Mouse (Mus musculus) intestine, embryonic 16.5 days (tissue): Measurements from ENCODE around the gene Gm43951. TPM values are rescaled to one million over a fixed set of nuclear protein-coding genes. Genes with fewer than 3 reads are reported as not detected.

Source experiments
- ATAC-seq: fragments of 200-750 bp; cut with Nextera tagmentation; 2 replicates; pipeline ENCODE4 v1.8.0; 2017; ENCODE audit warnings: moderate TSS enrichment, moderate library complexity
- H3K27ac ChIP-seq: fragments of 300-500 bp; sonication (generic); 2 replicates; pipeline ENCODE4 v1.5.1; 2014; ENCODE audit warnings: mild to moderate bottlenecking, low read length
- H3K27me3 ChIP-seq: fragments of 300-500 bp; sonication (generic); replicated peaks from 2 replicates; pipeline ENCODE4 v1.6.1; 2014; ENCODE audit warnings: low read length, control low read depth, mixed read lengths; ENCODE audit not compliant: control insufficient read depth, insufficient read depth
- H3K36me3 ChIP-seq: fragments of 300-500 bp; sonication (generic); 2 replicates; pipeline ENCODE4 v1.6.1; 2014; ENCODE audit warnings: low read length, control low read depth; ENCODE audit not compliant: control insufficient read depth, insufficient read depth
- H3K4me1 ChIP-seq: fragments of 300-500 bp; sonication (generic); 2 replicates; pipeline ENCODE4 v1.6.1; 2014; ENCODE audit warnings: low read length, control low read depth, mixed read lengths; ENCODE audit not compliant: control insufficient read depth, insufficient read depth
- H3K4me2 ChIP-seq: fragments of 300-500 bp; sonication (generic); 2 replicates; pipeline ENCODE4 v1.6.1; 2014; ENCODE audit warnings: low read depth, low read length, control low read depth
- H3K4me3 ChIP-seq: fragments of 300-500 bp; sonication (generic); 2 replicates; pipeline ENCODE4 v1.5.1; 2014; ENCODE audit warnings: mild to moderate bottlenecking, low read length
- H3K9ac ChIP-seq: fragments of 300-500 bp; sonication (generic); 2 replicates; pipeline ENCODE4 v1.6.1; 2014; ENCODE audit warnings: low read depth, low read length
- H3K9me3 ChIP-seq: fragments of 300-500 bp; sonication (generic); 2 replicates; pipeline ENCODE4 v1.6.1; 2016; ENCODE audit warnings: low read length, control low read depth; ENCODE audit not compliant: control insufficient read depth
- WGBS: fragments of 180-500 bp; shearing (Covaris S2); extraction: QIAGEN DNeasy Blood & Tissue Kit; methylation state at CpG from one replicate; pipeline ENCODE4 v1.1.7; 2014; 5-methylcytosine and 5-hydroxymethylcytosine counted together
- polyA plus RNA-seq: library from polyadenylated mRNA; unstranded; fragments of >200 nt; fragmentation: Nextera tagmentation; extraction: Ambion mirVana; gene quantifications from 2 replicates; pipeline ENCODE4 v1.2.1, GENCODE M21; 2015

The Gm43951 gene
- 0.06 and 0.16 TPM in 2 replicates for polyA plus RNA-seq

DNA sequence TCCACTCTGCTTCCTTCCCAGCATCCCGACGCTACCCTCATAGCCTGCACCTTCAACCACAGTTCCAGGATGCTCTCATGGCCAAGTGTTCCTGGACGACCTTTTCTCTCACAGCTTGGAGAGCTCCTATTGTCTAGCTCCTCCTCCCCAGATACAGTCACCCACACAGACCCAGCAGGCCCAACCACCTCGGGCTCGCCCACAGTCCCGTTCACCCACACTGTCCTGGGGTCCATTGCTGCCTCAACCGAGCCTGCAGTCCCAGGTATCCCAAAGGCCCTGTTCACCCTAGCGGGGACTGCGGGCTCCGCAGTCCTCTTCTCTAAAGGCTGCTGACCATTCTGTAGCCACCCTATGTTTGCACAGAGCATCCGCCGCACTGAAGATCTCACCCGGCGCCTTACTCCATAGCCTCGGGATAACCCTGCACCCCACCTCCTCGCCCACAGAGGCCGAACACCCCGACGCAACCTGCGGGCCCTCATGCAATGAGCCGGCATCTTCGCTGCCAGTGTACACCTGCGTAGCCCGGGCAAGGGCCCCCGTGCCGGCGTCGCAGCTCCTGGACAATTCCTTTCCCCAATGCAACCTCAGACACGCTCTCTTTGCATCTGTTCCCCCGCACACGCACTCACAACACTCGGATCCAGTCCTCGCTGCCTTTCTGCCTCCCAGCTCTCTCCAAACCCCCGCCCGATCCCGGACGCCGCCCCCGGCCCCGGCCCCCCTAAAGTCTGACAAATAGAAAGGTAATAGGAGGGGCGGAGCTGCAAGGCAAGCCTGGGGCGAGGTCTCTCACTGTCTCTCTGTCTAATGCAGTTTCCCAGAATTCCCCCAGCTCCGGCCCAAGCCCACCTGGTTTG lies at the start of gene Gm43951:
Gm43951 (minus strand) TSS at position 500 of the 863 bp plus-strand sequence.
- H3K9ac ChIP-seq: peak within 1 kb of the TSS; percentile 78
- peak within 1 kb of the TSS; percentile 93 for H3K4me2 ChIP-seq
- H3K27ac ChIP-seq: peak within 1 kb of the TSS; percentile 71
- no peaks in the 10 kb centered on the region for H3K27me3 ChIP-seq
- H3K4me3 ChIP-seq: peak within 1 kb of the TSS; percentile 89
- peaks cover 6% of the 10 kb centered on the region; the same call in 1 of the 2 replicates for H3K36me3 ChIP-seq
- H3K9me3 ChIP-seq: no peaks in the 10 kb centered on the region
- WGBS: under 1% methylated on average over 43 of the region's 43 CpGs
- peaks cover 12% of the 10 kb centered on the region for H3K4me1 ChIP-seq
- ATAC-seq: peak; percentile 39

DNA sequence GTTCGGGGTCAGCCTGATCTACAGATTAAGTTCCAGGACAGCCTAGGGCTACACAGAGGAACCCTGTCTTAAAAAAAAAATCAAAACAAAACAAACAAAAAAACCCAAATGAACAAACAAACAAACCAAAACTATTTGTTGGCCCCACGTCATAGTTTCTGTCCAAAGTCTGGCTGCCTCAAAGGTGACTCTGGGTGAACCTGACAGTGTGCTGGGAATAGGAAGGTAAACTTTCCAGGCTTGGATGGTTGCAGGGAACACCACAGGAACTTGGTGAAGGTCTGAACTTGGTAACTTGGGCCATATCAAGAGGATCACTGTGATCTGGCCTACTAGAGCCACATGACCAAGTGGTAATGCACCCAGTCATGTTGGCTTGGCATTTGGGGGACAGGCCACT lies 49.8 kb upstream of the Gm43951 start:
- no peak overlapping the region for H3K9ac ChIP-seq
- no peaks in the 10 kb centered on the region for H3K9me3 ChIP-seq
- no peak overlapping the region for H3K27ac ChIP-seq
- no peak overlapping the region for H3K4me2 ChIP-seq
- H3K27me3 ChIP-seq: no peaks in the 10 kb centered on the region
- no peak overlapping the region for H3K4me3 ChIP-seq
- 76% methylated on average over 2 of the region's 2 CpGs for WGBS
- ATAC-seq: no peak
- no peaks in the 10 kb centered on the region for H3K4me1 ChIP-seq
- no peaks in the 10 kb centered on the region for H3K36me3 ChIP-seq

DNA sequence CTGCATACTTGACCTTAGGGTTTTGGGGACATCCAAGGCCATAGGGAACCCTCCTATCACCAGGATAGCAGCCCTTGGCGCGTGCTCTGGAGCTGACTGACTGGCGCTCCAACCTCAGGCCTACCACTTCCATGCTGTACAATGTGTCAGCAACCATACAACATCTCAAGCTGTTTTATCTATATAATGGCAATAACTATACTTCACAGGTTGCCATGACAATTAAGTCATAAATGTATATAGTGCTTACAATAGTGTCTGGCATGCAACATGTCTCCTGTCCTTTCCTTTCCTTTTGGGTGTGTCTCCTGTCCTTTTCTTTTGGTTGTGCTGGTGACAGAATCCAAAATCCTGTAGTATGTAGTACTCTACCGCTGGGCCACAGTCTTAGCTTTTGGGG lies 49.0 kb upstream of the Gm43951 start:
- Histone ChIP-seq H3K4me2 (no peak overlapping the region), H3K9me3 (no peaks in the 10 kb centered on the region), H3K4me3 (no peak overlapping the region), H3K27me3 (no peaks in the 10 kb centered on the region), H3K9ac (no peak overlapping the region), H3K4me1 (no peaks in the 10 kb centered on the region), H3K36me3 (no peaks in the 10 kb centered on the region), H3K27ac (no peak overlapping the region)
- peak; percentile 77 for ATAC-seq
- 88% methylated on average over 4 of the region's 4 CpGs for WGBS

DNA sequence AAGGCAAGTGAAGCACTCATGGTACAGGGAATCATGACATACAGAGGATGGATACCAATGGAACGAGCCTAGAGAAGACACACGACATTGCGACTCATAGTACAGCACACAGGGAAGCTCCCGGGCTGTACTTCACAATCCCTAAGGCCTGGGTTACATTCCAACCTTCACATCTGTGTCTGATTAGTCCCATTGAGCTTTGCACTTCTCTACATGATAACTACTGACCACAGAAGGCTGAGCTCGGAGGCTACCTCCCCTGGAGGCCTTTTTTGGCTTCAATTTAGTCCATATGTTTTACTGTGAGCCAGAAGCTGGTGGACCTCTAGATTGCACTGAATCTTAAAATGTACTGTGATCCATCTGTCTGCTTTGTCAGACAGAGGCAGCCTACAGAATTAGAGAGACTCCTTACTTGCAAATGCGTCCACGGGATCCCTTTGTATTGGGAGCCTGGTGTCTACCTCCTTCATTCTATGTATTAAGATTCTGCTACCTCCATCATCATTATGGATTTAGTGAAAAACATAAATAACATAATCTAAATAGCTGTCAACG lies 38.6 kb upstream of the Gm43951 start:
- H3K36me3 ChIP-seq: no peaks in the 10 kb centered on the region
- no peak overlapping the region for H3K27ac ChIP-seq
- no peak for ATAC-seq
- H3K9me3 ChIP-seq: no peaks in the 10 kb centered on the region
- H3K27me3 ChIP-seq: no peaks in the 10 kb centered on the region
- H3K4me3 ChIP-seq: no peak overlapping the region
- H3K9ac ChIP-seq: no peak overlapping the region
- H3K4me1 ChIP-seq: no peaks in the 10 kb centered on the region
- no peak overlapping the region for H3K4me2 ChIP-seq
- 87% methylated on average over 8 of the region's 8 CpGs for WGBS

DNA sequence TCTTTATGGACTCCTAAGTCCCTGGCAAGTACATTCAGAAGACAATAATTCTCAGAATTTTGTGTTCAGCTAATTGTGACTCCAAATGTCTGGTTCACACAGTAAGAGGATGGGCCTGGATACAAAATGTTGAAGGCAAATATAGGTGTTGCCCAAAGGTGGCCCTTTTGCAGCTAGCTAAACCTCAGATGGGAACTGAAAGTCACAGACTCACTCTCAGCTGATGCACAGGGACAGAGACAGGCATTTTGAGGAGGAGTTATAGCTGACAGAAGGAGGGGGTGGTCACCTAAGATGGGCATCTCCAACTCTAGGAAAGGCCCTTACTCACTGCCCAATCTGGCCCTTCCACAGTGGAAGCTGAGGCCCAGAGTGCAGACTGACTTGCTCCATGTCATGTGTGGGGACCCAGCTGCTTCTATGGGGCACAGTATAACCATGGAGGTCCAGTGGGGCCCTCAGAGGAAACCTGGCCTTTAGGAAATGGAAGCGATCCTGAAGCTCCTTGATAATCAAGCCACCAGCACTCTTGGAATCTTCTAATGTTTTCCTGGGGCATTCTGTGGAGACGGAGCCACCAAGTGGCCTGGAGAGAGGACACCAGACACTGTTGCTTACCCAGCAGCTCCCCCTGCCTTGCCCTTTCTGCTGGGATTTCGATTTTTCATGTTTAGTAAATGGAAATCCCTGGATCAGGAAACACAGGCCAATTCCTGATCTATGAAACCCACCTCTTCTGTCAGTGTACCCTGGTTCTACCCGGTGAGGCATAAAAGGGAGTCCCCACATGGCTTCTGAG lies 33.6 kb upstream of the Gm43951 start:
- no peaks in the 10 kb centered on the region for H3K36me3 ChIP-seq
- WGBS: 63% methylated on average over 4 of the region's 4 CpGs

DNA sequence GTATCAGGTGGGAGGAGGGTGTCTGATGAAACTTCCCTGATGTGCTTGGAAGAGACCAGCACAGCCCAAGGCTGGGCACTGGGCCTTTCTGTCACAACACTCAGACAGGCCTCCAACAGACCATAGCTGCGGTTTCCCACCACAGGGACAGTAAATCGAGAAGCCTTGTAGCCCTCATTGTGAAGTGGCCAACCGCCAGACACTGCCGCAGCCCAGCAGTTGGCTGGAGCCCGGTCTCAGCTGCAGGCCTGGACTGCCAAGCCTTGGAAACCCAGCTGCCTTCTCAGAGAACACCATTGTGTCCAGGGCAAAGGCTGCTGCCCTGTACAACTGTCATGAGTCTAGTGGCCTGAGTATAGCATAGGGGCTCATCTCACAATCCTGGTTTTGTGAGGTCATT lies 27.4 kb upstream of the Gm43951 start:
- WGBS: 74% methylated on average over 5 of the region's 5 CpGs
- Histone ChIP-seq H3K4me1 (no peaks in the 10 kb centered on the region), H3K36me3 (no peaks in the 10 kb centered on the region), H3K4me2 (no peak overlapping the region), H3K27ac (no peak overlapping the region), H3K27me3 (no peaks in the 10 kb centered on the region), H3K9me3 (no peaks in the 10 kb centered on the region), H3K9ac (no peak overlapping the region), H3K4me3 (no peak overlapping the region)
- no peak for ATAC-seq

More for the DNA sequence above, 33.6 kb upstream of the Gm43951 start:
- no peaks in the 10 kb centered on the region for H3K27me3 ChIP-seq
- no peak overlapping the region for H3K27ac ChIP-seq
- ATAC-seq: no peak
- H3K4me1 ChIP-seq: no peaks in the 10 kb centered on the region
- no peak overlapping the region for H3K4me2 ChIP-seq
- H3K9ac ChIP-seq: no peak overlapping the region
- no peak overlapping the region for H3K4me3 ChIP-seq
- no peaks in the 10 kb centered on the region for H3K9me3 ChIP-seq

DNA sequence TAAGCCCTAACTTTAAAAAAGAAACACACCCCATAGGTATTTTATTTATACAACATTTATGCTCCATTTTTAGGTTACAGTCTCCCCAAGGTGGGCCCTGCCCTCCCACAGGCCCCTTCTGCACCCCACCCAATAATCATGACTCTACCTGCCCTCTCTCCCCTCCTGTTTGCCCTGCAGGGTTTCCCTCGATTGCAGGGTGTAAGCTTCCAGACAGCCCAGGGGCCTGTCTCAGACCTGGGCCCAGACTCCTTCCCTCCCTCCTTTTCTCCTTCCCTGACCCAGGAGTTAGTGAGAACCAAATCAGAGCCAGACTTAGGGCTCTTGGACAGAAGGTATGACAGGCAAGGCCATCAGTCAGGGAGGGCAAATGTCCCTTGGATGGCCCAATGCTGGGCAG lies 26.4 kb upstream of the Gm43951 start:
- H3K4me2 ChIP-seq: no peak overlapping the region
- H3K9me3 ChIP-seq: no peaks in the 10 kb centered on the region
- WGBS: 75% methylated on average over 1 of the region's 1 CpGs
- H3K27ac ChIP-seq: no peak overlapping the region
- H3K27me3 ChIP-seq: no peaks in the 10 kb centered on the region
- no peaks in the 10 kb centered on the region for H3K36me3 ChIP-seq
- ATAC-seq: no peak
- H3K4me3 ChIP-seq: no peak overlapping the region
- no peaks in the 10 kb centered on the region for H3K4me1 ChIP-seq
- no peak overlapping the region for H3K9ac ChIP-seq

DNA sequence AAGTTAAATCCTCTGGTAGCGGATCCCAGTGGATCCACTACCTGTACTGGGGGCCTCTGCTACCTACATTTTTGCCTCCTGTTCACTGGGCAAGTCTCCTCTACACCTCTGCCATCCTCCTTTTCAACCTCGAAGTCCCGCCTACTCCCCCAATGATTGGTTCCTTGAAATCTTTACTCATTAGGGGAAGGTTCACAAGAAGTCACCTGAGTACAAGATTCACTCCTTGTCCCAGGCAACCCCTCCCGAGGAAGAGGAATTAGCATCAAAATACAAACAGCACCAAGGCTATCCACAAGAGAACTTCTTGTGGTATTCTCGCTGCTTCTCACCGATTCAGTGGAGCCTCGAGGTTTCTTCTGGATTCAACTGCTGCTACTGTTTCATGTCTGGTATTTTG lies 25.4 kb upstream of the Gm43951 start:
- H3K36me3 ChIP-seq: no peaks in the 10 kb centered on the region
- H3K4me1 ChIP-seq: no peaks in the 10 kb centered on the region
- no peak overlapping the region for H3K4me2 ChIP-seq
- no peak overlapping the region for H3K27ac ChIP-seq
- H3K27me3 ChIP-seq: no peaks in the 10 kb centered on the region
- no peaks in the 10 kb centered on the region for H3K9me3 ChIP-seq
- H3K4me3 ChIP-seq: no peak overlapping the region
- 85% methylated on average over 7 of the region's 7 CpGs for WGBS
- H3K9ac ChIP-seq: no peak overlapping the region
- ATAC-seq: no peak

DNA sequence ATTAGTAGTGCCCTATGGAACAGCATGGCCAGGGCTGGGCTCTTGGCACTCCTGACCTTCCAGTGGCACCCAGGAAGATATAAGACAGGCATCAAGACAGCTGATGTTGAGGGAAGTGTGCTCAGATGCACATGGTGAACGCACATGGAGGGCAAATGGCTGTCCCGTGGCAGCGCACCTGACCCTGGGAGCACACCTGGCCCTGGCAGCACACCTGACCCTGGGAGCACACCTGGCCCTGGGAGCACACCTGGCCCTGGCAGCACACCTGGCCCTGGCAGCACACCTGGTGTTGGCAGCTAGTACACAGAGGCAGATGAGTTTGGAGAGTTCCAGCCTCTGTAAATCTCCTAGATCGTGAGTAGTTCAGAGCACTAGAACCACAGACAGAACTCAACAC lies 21.9 kb upstream of the Gm43951 start:
- H3K9me3 ChIP-seq: no peaks in the 10 kb centered on the region
- H3K36me3 ChIP-seq: no peaks in the 10 kb centered on the region
- no peak overlapping the region for H3K4me2 ChIP-seq
- H3K9ac ChIP-seq: no peak overlapping the region
- no peaks in the 10 kb centered on the region for H3K27me3 ChIP-seq
- no peak overlapping the region for H3K27ac ChIP-seq
- H3K4me1 ChIP-seq: no peaks in the 10 kb centered on the region
- WGBS: 91% methylated on average over 4 of the region's 4 CpGs
- ATAC-seq: no peak
- no peak overlapping the region for H3K4me3 ChIP-seq
